Mouse (Mus musculus): ENCODE data around the gene Rps6ka5.

The Rps6ka5 gene

DNA sequence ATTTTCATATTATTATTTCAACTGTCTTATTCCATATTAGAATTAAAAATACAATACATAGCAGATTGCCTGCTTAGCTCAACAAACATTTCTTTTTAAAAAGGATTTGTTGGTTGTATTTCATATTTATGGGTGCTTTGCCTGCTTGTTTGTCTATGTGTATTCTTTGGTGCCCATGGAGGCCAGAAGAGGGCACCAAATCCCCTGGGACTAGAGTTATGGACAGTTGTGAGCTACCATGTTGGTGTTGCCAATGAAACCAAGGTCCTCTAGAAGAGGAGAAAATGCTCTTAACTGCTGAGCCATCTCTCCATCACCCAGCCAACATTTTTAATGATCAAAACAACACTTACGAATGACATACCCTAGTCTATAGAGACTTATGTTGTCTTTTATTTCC lies 120.0 kb downstream of the Rps6ka5 start:
- in situ Hi-C loops (cut with MboI, MseI) = loop anchor here (10.0 kb wide), 1 partner anchor 328 kb away; no protein-coding TSS in a partner anchor

DNA sequence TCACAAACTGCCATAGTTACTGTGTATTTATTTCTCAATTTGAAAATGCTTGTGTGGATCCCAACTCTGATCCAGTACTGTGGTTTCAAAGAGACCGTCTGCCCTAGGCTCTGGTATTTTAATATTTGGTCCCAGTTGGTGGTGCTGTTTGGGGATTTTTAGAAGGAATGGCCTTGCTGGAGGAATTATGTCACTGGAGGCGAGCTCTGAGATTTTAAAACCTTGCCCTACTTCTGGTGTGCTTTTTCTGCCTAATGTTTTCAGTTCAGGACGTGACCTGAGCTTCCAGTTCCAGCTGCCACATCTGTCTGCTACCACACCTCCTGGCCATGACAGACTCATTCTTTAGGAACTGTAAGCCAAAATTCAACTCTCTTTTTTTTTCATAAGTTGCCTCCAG lies 121.2 kb downstream of the Rps6ka5 start:
- in situ Hi-C loops (cut with MboI, MseI) = loop anchor here (10.0 kb wide), 1 partner anchor 329 kb away; no protein-coding TSS in a partner anchor

GRCm38 (mm10) chr12:100604540-100604939 lies 122.2 kb downstream of the Rps6ka5 start:
- in situ Hi-C loops (cut with MboI, MseI) = loop anchor here (10.0 kb wide), 1 partner anchor 330 kb away; no protein-coding TSS in a partner anchor

GRCm38 (mm10) chr12:100594700-100595099 lies 132.1 kb downstream of the Rps6ka5 start:
- in situ Hi-C loops (cut with MboI, MseI) = no loop called here

- in situ Hi-C loops (cut with MboI, MseI) = loop anchor here (10.0 kb wide), 1 partner anchor 1458 kb away; no protein-coding TSS in a partner anchor
These were observed 140.2 kb downstream of the Rps6ka5 start for GRCm38 (mm10) chr12:100586601-100587000.

DNA sequence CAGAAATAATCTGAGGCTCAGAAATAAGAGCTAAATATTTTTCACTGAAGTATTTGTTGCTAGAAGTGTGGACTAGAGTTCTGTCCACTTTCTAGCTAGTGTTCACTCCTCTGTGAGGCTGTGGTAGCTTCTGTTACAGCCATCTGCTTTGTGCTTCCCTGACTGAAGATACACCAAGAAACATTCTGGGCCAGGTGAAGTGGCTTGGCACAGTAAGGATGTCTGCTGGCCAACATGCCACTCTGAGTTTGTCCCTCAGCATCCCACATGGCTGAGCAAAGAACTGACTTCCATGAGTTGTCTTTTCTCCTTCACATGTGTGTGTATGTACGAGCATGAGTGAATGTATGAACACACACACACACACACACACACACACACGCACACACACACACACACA lies 147.6 kb downstream of the Rps6ka5 start:
- in situ Hi-C loops (cut with MboI, MseI) = no loop called here

- in situ Hi-C loops (cut with MboI, MseI) = no loop called here
These were observed 148.5 kb downstream of the Rps6ka5 start for GRCm38 (mm10) chr12:100578291-100578690.

DNA sequence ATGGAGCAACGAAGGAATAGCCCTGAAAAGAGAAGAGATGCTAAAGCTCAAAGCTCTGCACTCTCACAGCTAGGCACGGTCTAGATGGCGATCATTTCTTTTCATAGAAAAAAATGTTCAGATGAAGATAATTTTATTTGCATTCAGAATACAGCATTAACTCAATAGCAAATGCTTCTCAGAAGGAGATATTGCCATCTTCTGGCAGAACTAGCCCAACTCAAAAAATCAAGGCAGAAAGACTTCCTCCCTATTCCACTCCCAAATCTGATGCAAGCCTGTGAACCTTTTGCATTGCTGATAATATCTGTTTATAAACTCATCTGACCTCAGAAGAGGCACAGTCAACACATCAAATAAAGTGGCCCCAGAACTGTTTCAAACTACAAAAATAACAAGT lies 151.0 kb downstream of the Rps6ka5 start:
- in situ Hi-C loops (cut with MboI, MseI) = no loop called here

DNA sequence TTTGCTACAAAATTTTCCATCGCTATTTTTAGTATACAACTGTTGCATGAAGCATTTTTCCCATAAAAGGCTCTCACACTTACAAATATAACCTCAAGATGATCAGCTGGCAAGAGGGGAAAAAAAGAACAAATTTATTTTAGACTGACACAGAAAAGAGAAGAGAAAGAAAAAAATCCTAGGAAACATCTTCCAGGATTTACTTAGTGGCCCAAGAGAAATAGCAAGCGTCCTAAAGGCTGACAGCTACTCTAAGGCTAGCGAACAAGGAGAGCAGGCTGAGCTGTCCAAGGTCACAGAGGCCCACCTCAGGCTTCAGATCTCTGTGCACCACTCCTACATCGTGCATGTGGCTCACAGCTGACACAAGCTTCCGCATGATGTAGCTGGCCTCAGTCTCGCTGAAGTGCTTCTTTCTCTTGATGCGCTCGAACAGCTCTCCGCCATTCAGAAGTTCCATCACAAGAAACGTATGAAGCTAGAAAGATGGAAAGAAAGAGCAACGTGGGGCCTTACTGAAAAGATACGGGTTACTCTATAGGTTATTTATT lies 156.2 kb downstream of the Rps6ka5 start:
- in situ Hi-C loops (cut with MboI, MseI) = loop anchor here (5.0 kb wide), 1 partner anchor 272 kb away; no protein-coding TSS in a partner anchor

- in situ Hi-C loops (cut with MboI, MseI) = no loop called here
These were observed 158.0 kb downstream of the Rps6ka5 start for GRCm38 (mm10) chr12:100568831-100569230.

DNA sequence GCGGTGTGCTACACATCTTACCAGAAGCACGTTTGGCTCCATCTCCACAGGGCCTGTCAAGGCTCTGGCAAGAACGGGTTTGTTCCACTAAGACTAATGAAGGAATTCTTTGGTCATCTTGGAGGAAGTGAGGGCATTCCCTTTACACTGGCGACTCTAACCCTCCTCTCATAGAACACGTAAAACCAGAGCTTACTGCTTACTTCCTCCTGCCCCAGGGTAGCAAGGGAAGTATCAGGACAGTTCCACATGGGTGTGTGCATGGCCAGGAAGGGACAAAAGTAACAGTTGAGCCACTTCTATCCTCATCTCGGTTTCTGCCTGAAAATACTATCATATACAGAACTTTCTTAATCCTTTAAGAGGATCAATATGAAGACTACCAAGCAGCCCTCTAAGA lies 158.7 kb downstream of the Rps6ka5 start:
- in situ Hi-C loops (cut with MboI, MseI) = no loop called here

GRCm38 (mm10) chr12:100567627-100568026 lies 159.2 kb downstream of the Rps6ka5 start:
- in situ Hi-C loops (cut with MboI, MseI) = no loop called here

GRCm38 (mm10) chr12:100553675-100554074 lies 173.1 kb downstream of the Rps6ka5 start:
- in situ Hi-C loops (cut with MboI, MseI) = no loop called here

DNA sequence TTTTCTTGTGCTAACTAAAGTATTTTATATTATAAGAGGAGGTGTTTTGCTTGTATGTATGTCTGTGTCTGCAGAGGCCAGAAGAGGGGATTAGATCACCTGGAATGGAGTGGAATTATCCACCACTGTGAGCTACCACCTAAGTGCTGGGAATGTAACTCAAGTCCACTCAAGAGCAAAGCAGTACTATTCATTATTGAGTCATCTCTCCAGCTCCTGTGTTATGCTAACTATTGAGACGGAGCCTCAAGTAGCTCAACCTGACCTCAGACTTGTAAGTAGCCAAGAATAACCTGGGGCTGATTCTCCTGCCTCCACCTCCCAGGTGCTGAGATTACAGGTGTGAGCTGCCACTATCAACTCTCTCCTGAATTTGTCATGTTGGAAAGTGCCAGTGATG lies 174.8 kb downstream of the Rps6ka5 start:
- in situ Hi-C loops (cut with MboI, MseI) = no loop called here

DNA sequence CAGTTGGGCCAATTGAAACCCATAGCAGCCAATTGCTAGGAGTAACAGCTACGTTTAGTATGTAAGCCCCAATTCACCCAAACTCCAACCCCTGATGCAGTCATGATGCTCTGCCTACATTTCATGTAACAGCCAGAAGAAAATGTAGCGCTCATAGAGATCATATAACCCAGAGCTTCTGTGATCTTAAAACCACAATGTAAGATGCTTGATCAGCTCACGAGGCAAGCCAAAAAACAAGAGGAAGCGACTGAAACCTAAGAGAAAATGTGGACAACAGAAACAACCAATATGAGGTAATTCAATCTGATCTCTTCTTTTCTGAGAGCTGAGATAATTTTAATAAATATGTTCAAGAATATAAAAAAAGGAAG lies 182.6 kb downstream of the Rps6ka5 start:
- in situ Hi-C loops (cut with MboI, MseI) = no loop called here

DNA sequence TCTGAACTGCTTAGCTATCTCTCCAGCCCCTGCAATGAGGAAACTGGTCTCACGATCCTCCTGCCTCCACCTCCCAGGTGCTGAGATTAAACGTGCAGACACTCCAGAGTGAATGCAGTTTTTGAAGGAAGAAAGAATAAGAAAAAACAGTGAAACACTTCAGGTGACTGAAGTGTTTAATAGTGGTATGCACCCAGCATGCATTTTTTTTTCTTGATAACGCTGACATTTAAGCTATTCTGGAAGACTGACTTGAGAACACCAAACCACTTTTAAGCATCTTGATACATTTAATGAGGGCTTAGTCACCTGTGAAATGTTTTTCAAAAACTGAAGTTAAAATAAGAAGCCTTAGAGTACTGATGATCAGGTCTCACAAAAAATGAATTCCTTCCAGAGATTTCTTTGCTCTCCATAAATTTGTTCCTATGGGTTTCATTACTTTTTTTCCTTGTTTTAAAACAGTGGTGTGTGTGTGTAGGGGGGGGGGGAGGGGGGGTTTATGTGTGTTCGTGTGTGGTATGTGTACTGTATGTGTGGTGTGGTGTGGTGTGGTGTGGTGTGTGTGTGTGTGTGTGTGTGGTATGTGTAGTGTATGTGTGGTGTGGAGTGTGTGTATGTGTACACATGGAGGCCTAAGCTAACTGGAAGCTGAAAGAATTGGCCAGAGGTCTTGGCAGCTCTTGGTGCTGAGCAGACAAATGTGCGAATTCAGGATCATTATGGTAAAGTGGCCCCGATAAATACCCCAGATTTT lies 183.2 kb downstream of the Rps6ka5 start:
- in situ Hi-C loops (cut with MboI, MseI) = no loop called here

DNA sequence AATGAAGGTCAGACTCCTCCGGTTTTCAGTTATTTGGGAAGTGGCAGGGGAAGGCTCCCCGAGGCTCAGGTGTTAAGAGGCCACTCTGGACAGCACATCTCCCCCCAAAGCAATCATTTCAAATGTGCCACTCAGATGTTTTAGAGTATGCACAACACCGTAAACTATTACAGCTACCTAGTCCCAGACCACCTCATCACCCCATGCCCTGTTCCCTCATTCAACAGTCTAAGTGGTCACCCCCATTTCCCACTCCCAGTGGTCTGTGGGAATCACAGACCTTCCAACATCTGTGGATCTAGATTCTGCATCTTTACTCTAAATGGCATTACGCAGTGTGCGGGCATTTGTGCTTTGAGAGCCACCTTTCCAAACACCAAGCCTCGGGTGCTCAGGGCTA lies 184.3 kb downstream of the Rps6ka5 start:
- in situ Hi-C loops (cut with MboI, MseI) = no loop called here

GRCm38 (mm10) chr12:100542076-100542475 lies 184.7 kb downstream of the Rps6ka5 start:
- in situ Hi-C loops (cut with MboI, MseI) = no loop called here

- in situ Hi-C loops (cut with MboI, MseI) = no loop called here
These were observed 187.5 kb downstream of the Rps6ka5 start for GRCm38 (mm10) chr12:100539158-100539714.

- in situ Hi-C loops (cut with MboI, MseI) = no loop called here
These were observed 188.2 kb downstream of the Rps6ka5 start for GRCm38 (mm10) chr12:100538445-100539157.

- in situ Hi-C loops (cut with MboI, MseI) = no loop called here
These were observed 189.7 kb downstream of the Rps6ka5 start for GRCm38 (mm10) chr12:100537091-100537490.

GRCm38 (mm10) chr12:100535028-100535427 lies 191.8 kb downstream of the Rps6ka5 start:
- in situ Hi-C loops (cut with MboI, MseI) = no loop called here

Data from regulatory T cell (primary cell).